Mouse (Mus musculus) embryonic stem cell, embryonic (primary cell): ENCODE measurements around the gene Slx4ip.

Experiments
- CTCF ChIA-PET, 4 experiments: fragments of 300-600 bp in 2 of 4; fragments of 350-600 bp in 2 of 4; sonication (Branson Sonifier 250); formaldehyde crosslinking; loops; one replicate each; lab custom pipeline; 2022; ENCODE audit warnings: inconsistent platforms in 2 of 4; lab: Charles Lee
- POLR2A ChIA-PET, 4 experiments: fragments of 300-600 bp in 2 of 4; fragments of 350-600 bp in 2 of 4; sonication (Branson Sonifier 250); formaldehyde crosslinking; loops; one replicate each; lab custom pipeline; 2022; ENCODE audit warnings: antibody characterized with exemption in 4 of 4, inconsistent platforms in 1 of 4; lab: Charles Lee

Gene Slx4ip

DNA sequence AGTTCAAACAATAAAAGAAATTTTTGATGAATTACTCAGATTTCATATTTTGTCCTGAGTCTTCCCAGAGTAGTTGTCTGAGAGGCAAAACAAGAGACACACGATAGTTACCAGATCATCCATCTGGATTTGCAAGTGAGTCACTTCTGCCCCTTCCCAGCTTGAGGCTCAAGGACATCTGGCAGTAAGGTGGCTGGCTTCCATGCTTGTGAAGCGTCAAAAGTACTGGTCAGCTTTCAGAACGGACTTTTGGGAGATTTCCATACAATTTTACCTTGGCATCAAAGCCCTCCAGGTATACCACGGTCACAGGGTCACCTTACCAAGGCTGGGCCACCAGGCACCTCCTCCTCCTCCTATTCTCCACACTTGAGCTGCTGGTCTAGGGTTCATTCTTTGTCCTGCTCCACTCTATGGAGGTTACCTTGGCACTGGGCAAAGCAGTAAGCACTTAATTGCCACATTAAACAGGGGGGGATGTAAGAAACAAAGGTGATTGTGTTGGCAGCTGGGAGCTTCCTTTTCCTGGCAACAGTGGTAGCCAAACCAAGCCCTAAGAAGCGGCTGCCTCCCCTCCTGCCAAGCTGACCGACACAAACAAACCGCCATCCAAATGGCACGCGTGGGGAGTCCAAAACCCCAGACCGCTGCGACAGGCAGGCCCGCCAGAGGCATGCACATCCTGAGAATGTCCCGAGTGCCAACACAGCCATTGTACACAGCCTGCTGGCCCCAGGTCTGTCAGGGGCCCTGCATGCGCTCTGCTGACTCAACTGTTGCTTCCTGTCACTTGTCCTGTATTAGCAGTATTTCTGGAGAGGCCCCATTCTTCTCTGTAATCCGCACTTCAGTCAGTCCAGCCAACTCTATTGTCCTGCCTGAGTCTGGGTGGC, 218.5 kb downstream of the Slx4ip start:
- CTCF ChIA-PET, result interaction anchor here in 1 of 4 experiments (0.6 kb wide), 1 partner anchor 1314 kb away, joined by 3 read pairs; no protein-coding TSS in a partner anchor
- POLR2A ChIA-PET, result interaction anchor here in 3 of 4 experiments (0.8 to 2.4 kb wide), 7 partner anchors 9 to 218 kb away, joined by 3 to 5 read pairs (median 3); partner anchors contain the start of genes AL731706.1 (in 1 of the 3), Mkks (in 1 of the 3) and Slx4ip (in 1 of the 3)

DNA sequence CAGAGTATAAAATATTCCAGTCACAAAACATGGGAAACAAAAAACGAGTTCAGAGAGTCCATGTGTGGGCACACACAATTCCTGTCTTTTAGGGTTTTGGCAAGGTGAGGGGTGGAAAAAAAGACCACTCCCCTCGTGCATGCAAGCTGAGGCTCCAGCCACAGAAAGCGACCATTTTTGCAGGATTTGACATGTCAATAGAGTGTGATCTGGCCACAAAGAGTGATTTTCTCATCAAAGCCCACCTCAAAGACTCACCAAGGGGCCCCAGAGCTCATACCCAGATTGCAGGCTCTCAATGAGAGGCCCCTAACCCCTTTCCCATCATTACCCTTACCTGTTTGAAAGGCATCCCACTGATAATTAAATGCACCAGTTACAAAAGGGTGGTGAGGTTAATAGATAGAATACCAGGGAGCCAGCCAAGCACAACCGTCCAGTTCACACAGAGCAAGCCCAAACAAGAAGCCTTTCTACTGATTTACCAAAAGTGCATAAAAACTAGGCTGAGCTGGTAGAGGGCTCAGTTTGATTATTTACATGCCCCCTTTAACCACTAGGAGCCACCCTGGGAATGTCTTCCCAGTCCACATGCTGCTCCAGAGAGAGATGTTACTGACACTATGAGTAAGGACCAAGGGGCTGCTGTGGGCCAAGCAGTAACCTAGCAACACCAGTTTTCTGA, 219.3 kb downstream of the Slx4ip start:
- POLR2A ChIA-PET, result interaction anchor here in 3 of 4 experiments (1.1 to 2.4 kb wide), 4 partner anchors 9 to 219 kb away, joined by 3 to 5 read pairs (median 4); partner anchors contain the start of genes AL731706.1 (in 1 of the 3), Mkks (in 1 of the 3) and Slx4ip (in 1 of the 3)
- CTCF ChIA-PET, result interaction anchor here in 1 of 4 experiments (0.6 kb wide), 1 partner anchor 1313 kb away, joined by 3 read pairs; no protein-coding TSS in a partner anchor

DNA sequence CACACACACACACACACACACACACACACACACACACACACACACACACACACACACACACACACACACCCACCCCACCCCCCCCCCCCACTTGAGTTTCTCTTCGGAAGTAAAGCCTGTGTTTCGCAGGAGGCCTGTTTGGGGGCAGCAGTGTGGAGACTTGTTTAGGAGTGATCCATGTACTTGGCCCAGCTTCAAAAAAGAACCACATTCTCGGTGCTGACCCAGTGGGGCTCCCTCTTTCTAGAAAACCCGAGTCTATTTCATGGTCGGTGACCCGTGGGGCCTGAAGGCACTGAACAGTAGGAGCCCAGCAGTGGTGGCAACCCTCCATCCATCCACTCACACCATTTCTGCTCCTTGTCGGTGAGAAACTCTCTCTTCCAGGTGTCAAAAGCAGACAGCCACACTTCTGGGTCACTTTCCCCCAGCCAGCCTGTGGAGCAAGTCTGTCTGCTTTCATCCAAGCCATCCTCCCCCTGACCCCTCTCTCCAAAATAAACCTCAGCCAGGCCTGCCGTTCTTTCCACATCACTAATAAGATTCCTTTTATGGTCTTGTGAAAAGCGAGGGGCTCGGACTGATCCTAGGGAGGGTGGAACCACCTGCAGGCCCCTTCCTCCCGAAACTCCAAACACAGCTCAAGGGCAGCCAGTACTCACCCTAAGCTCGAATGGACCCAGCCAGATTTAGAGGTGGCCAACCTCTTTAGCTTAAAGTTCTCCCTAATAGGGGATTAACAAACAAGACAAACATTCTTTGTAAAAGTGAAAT, 222.5 kb downstream of the Slx4ip start:
- POLR2A ChIA-PET, result interaction anchor here in 2 of 4 experiments (0.8 to 4.8 kb wide), 11 partner anchors 10 to 222 kb away, joined by 3 to 26 read pairs (median 6); partner anchors contain the start of genes AL731706.1 (in 2 of the 2), Mkks (in 2 of the 2) and Slx4ip (in 2 of the 2)
- CTCF ChIA-PET, result interaction anchor here in 2 of 4 experiments (0.7 to 2.5 kb wide), 3 partner anchors 10 to 602 kb away, joined by 3 to 13 read pairs (median 3); no protein-coding TSS in a partner anchor

DNA sequence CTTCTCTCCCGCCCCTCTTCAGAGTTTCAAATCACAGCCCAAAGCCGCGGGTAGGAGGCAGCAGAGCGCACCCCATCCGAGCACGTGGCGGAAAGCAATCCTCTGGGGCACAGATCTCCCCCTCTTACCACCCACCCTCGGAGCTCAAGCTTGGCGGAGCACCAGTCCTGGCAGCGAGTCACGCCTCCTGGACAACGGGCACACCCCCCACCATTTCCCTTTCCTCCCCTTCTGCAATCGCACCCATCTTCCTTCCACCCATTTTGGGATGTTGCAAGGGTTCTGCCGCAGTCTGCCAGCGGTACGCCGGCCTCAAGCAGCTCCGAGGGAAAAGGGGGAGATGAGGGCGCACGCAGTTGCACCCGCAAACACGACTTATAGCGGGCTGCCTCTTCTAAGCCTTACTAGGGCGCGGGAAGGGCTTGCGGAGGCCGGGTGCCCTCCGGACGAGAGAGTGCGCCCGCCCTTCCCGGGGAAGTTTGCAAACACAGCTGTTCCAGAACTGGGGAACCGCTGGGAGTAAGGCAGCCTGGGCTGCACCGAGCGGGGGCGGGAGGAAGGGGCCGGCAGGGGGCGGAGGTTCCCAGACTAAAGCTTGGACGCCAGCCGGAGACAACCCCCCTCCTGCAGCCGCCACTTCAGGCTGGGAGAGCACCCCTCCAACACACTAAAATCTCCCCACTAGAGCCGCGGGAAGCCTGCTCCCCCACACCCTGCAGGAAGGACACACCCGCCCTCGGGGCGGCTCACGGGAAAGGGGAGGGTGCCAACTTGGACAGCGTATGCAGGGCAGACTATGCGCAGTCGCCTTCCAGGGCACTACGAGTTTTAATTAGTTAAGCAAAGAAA, 223.5 kb downstream of the Slx4ip start:
- ChIA-PET POLR2A (interaction anchor here in 3 of 4 experiments (0.6 to 4.8 kb wide), 18 partner anchors 11 to 433 kb away, joined by 3 to 26 read pairs (median 3); partner anchors contain the start of genes AL731706.1 (in 2 of the 3), Mkks (in 2 of the 3) and Slx4ip (in 2 of the 3)), CTCF (interaction anchor here in 3 of 4 experiments (0.6 to 2.5 kb wide), 6 partner anchors 11 to 828 kb away, joined by 3 to 13 read pairs (median 3); no protein-coding TSS in a partner anchor)

DNA sequence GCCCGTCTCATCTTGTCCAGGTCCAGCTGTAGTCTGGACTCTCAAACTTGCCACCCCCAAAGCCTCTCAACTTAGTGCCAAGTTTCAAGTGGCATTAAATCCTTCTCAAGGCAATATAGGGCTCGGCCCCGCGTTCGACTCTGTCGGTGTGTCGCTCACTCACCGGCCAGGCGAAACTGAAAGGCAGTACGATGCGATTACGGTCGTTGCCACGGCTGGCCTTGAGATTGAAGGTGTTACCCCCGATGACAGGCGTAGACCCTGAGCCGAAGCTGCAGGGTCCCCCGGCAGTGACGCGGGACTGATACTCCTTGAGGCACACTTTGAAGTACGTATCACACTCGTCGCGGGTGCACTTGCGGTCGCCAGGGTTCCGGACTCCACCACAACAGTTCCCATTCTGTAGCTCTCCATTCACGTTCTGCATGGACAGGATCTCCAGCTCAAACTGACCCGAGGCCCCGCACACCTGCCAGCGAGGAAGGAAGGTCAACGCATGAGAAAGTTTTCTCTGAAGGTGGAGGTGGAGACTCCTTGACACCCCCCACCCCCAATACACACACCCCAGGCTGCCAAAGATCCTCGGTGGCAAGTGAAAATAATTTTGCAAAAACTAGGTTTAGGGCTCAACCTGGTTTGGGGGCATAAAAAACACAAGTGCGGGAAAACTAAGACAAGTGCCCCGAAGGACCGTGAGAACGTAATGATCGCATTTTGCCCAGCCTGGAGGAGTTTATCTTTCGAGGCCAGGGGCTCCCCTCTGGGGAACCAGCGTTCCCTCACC, 224.4 kb downstream of the Slx4ip start:
- CTCF ChIA-PET, result interaction anchor here in 2 of 4 experiments (0.7 to 1.5 kb wide), 3 partner anchors 18 to 827 kb away, joined by 3 to 4 read pairs (median 3); no protein-coding TSS in a partner anchor
- POLR2A ChIA-PET, result interaction anchor here in 3 of 4 experiments (0.6 to 4.8 kb wide), 14 partner anchors 8 to 224 kb away, joined by 3 to 26 read pairs (median 5); partner anchors contain the start of genes AL731706.1 (in 3 of the 3), Mkks (in 3 of the 3) and Slx4ip (in 3 of the 3)

DNA sequence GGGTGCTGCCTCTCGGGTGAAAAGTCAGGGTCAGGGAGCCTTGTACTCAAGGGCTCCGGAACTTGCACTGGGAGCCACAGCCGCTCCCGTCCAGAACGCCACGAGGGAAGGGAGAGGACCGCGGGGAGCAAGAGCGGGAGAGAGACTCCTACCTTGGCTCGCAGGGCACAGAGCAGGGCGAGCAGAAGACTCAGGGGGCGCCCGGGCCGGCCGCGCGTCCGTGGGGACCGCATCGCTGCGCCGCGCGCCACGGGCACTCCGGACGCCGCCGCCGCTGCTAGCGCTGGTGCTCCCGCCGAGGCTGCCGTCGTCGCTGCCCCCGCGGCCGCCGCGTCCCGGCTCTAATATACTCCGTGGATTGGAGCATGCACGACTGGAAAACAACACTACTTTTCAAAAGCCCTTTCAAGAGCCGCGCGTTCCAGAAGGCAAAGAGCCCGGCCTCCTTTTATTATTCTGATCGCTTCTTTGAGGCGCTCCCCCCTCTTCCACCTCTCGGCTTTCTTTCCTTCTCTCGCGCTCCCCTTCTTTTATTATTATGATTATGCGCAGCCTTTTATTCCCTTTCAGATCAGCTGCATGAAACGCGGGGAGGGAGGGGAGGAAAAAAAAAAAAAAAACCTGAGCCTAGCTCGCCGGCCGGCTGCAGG, 225.1 kb downstream of the Slx4ip start, which contains the start of gene Jag1:
Gene Jag1, minus strand, starts transcription at position 620 of the 650 bp plus-strand sequence.
- CTCF ChIA-PET, result no interaction called here
- POLR2A ChIA-PET, result interaction anchor here in 3 of 4 experiments (0.6 to 3.9 kb wide), 12 partner anchors 9 to 225 kb away, joined by 3 to 21 read pairs (median 3); partner anchors contain the start of genes AL731706.1 (in 3 of the 3), Mkks (in 3 of the 3) and Slx4ip (in 3 of the 3)

DNA sequence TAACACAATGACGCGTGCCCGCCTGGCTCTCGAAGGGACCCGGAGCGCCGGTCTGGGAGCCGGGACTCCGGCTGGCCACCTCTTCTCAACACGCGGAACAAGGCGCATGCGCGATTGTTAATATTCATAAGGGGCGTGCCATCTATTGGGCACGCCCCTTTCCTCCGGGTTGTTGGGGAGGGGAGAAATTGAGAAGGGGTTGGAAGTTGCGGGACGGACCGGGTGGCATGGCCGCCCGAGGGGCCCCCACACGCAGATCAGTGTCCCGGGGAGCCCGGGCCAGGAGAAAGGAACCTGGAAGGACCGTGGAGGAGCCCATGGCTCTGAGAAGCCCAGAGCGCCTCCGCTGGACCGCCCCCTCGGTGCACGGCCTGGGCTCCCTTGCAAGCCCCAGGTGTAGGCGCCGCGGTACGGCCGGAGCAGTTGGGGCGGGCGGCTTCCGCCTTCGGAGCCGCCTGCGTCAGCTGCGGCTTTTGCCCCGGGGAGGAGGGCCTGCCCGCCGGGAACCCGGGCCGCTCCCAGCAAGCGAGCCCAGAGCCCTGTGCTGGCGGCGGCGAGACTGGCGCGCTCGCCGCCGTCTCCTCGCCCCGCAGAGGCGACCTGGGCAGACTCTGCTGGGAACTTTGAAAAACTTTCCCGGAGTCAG, 225.8 kb downstream of the Slx4ip start:
- ChIA-PET CTCF (no interaction called here), POLR2A (interaction anchor here in 3 of 4 experiments (0.6 to 3.9 kb wide), 10 partner anchors 14 to 226 kb away, joined by 3 to 21 read pairs (median 4); partner anchors contain the start of genes AL731706.1 (in 3 of the 3), Mkks (in 3 of the 3) and Slx4ip (in 3 of the 3))

DNA sequence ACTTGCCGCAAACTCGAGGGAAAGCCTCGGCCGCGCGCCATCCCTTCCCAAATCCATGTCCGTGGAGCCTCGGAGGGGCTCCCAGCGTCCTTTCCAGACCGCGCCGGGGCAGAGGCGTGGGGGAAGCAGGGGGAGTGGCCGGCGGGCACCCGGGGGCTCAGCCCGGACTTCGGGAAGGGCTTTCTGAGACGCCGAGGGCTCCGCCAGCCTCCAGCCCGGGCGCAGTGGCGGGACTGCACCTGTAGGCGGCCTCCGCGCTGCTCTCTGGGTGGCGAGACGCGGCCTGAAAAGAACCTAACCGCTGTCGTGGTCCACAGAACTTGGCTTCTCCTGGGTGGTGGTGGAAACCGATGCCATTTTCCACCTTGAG, 226.3 kb downstream of the Slx4ip start:
- ChIA-PET CTCF (no interaction called here), POLR2A (interaction anchor here in 2 of 4 experiments (0.8 to 3.9 kb wide), 4 partner anchors 14 to 226 kb away, joined by 3 to 21 read pairs (median 6); partner anchors contain the start of genes AL731706.1 (in 2 of the 2), Mkks (in 2 of the 2) and Slx4ip (in 2 of the 2))
